Mouse (Mus musculus) frontal cortex, postnatal 14 days (tissue): ENCODE measurements around the gene Il1rl1.
A peak's percentile ranks its signal among the peaks of the same experiment; 100 is the strongest.

Source experiments
- DNase-seq, 2 experiments: peaks; one replicate each; pipeline ENCODE4 v3.0.0; 2022; ENCODE audit warnings: low spot score in 2 of 2

Gene Il1rl1

DNA sequence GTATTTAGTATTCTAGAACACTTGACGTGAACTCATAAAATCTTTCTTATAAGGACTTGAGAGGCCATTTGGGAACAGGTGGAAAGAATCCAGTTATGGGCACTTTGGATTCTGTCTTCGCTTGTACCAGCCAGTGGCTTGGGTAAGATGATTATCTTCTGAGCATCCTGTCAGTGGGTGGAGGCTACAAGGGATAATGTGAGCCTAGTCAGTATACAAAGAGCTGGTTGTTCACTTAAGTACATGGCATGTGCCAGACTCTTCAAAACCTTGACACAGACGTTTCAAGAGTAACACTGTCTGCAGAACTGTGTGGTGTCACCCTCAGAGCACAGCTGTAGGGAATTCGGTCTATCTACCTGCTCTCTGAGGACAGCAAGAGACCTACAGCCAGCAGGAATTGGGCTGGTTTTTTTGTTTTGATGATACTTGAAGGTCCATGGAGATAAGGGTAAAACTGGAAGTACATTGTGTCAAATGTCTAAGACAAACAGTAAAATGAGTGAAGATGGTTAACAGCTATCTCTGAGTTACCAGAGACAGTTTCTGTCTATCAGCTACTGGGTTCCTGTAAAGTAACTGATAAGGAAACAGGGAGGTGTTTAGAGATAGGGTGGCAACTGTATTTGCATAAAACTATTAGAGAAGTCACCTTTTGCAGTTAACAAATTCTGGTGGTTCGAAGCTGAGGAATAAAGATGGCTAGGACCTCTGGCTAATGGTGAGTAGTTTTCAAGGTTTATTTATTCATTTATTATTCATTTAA is at the start of gene Il1rl1:
Gene Il1rl1, plus strand, starts transcription at position 661 of the 766 bp plus-strand sequence.
- no peak for DNase-seq

DNA sequence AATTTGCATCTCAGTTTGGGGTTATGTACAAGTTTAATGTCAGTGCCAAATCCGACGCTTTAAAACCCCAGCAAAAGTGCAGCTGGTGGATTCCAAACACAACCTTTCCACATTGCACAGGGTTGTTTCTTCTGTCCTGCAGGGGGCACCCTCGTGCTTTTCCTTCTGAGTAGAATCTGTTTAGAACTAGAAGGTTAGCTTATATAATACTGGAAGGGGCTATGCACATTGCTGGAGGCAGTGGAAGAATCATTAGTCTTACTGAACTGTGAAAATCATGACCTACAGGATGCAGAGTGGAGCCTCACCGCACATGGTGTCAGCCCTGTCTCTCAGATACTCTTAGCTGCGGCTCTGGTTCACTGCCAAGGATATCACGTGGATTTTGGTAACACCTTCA is 49.3 kb upstream of the Il1rl1 start:
- DNase-seq = peak; percentile 26 to 64

- no peak for DNase-seq
These were observed 48.4 kb upstream of the Il1rl1 start for GRCm38 (mm10) chr1:40380990-40381389.

DNA sequence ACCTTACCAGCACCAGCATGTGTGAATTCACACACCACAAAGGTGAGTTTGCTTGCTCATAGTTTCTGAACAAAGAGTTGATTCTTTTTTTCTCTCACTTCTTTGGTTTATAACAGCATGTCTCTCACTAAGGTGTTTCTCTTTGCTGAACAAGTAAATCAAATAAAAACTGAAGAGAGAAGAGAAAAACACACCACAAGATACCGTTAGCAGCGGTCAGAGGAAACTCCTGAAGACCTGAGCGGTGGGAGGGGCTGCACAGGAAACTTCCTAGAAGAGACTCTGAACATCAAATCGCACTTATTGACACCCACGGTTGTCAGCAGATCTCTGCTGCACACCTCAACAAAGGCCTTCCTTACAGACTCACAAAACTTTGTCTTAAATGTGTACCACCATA is 46.5 kb upstream of the Il1rl1 start:
- DNase-seq = no peak

DNA sequence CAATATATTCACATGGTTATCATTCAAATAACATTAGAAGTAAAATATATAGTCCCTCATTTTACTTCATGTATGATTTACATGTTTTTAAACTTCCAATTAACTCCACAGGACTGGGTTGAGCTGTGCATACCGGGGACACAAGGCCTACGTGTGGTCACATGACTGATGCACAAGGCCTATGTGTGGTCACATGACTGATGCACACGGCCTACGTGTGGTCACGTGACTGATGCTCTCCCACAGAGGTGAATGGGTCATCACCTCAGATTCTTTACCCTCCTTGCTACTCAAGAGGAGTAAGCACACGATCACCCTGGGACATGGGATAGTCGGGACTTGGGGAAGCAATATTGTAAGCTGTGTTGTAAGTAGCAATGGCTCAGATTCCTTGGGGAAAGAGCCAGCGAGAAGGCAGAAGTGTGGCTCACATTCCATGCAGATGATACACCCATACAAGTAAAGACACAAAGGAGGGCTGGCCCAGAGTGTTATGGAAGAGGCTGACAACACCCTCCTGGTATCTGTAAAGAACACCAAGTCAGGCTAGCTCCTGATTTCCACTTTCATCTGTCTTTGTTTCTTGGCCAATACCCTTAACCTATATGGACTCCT is 44.3 kb upstream of the Il1rl1 start:
- no peak for DNase-seq

DNA sequence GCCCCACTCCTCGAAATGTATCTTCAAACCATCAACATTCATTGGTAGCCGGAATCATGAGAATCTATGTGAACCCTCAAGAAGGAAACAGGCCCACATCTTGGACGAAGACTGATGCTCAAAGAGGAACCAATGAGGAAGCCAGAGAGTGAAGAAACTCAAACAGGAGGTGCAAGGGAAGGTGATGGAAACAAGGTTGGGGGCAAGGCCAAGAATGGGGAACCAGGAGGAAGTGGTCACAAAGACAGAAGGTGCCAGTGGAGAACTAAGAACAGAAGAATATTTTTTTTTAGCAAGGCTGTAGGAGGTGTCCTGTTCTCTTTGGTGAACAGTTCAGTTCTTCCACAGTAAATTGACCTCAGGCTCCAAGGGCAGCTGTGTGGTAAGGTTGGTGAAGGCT is 38.0 kb upstream of the Il1rl1 start:
- no peak for DNase-seq

DNA sequence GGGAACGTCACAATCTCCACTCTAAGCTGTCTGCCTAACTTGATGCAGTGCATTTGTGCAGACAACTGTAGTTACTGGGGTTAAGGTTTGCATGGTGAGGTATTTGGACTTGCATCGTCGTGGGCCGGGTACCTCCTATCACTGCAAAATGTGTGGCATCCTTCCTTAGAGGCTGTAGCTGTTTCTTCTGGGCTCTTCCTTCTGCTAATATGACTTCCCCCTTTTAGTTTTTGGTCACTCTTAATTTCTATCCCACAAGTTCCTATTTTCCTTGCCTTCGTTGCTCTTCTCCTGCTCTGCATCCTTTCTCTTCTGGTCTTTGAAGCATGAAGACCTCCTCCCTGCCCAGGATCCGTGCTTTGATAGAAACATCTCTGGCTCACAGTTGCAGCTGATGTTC is 36.8 kb upstream of the Il1rl1 start:
- no peak for DNase-seq

GRCm38 (mm10) chr1:40393214-40393613 is 36.2 kb upstream of the Il1rl1 start:
- no peak for DNase-seq

- no peak for DNase-seq
These were observed 29.7 kb upstream of the Il1rl1 start for GRCm38 (mm10) chr1:40399639-40400038.

DNA sequence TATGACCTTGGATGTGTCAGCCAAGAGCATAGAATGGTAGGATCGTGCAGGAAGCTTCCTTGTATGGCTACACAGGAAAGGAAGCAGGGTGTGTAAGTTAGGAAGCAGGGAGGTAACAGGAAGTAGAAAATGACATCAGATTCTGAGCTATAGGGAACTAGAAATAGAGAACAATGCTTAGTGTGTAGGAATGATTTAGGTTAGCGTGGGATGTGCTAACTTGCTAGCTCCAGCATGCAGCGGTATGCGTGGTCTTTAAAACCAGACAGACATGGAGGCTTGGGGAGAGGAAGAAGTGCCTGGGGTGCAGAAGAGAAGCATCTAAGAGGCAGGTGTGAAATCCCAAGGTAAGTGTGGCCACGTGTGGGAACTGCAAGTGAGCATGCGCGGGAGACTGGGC is 24.7 kb upstream of the Il1rl1 start:
- no peak for DNase-seq

GRCm38 (mm10) chr1:40409882-40410281 is 19.5 kb upstream of the Il1rl1 start:
- no peak for DNase-seq

DNA sequence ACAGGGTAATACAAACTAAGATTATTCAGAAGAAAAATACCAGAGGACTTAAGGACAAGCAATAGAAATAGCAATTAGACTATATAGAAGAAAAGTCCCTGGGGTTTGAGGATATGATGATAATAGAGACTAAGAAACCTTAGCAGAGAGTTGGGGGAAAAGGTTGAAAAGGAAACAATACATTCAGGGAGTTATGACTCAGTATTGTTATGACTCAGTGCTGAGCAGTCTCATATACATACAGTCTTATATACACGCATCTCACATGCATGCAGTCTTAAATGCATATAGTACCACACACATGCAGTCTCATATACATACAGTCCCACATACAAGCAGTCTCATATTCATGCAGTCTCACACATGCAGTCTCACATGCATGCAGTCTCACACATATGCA is 16.3 kb upstream of the Il1rl1 start:
- no peak for DNase-seq

GRCm38 (mm10) chr1:40414276-40414675 is 15.1 kb upstream of the Il1rl1 start:
- no peak for DNase-seq

- no peak for DNase-seq
These were observed 14.3 kb upstream of the Il1rl1 start for GRCm38 (mm10) chr1:40414863-40415656.

DNA sequence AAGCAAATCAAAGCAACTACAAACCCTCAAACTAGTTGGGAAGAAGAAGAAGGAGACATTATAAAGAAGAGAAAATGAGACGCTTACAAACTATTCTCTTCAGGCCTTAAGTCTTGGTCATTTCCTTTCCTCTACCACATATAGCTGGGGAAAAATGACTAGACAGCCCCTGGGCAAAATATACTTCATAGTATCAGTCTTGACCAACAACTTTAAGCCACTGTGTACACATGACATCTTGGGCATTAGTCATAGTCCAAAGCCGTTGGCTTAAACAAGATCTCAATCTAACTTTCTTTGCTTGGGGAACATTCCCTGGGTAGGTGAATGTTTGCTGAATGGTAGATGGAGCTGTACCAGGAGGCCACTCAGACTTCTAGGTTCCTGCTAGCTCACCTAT is 12.3 kb upstream of the Il1rl1 start:
- DNase-seq = no peak

GRCm38 (mm10) chr1:40418512-40418911 is 10.9 kb upstream of the Il1rl1 start:
- no peak for DNase-seq

GRCm38 (mm10) chr1:40423892-40424291 is 5.5 kb upstream of the Il1rl1 start:
- no peak for DNase-seq

GRCm38 (mm10) chr1:40427270-40427669 is 2.1 kb upstream of the Il1rl1 start:
- no peak for DNase-seq

GRCm38 (mm10) chr1:40427901-40428300 is 1.5 kb upstream of the Il1rl1 start:
- no peak for DNase-seq

GRCm38 (mm10) chr1:40430143-40430834 is 919 bp downstream of the Il1rl1 start:
- DNase-seq = no peak

- no peak for DNase-seq
These were observed 2.8 kb downstream of the Il1rl1 start for GRCm38 (mm10) chr1:40432169-40432568.

DNA sequence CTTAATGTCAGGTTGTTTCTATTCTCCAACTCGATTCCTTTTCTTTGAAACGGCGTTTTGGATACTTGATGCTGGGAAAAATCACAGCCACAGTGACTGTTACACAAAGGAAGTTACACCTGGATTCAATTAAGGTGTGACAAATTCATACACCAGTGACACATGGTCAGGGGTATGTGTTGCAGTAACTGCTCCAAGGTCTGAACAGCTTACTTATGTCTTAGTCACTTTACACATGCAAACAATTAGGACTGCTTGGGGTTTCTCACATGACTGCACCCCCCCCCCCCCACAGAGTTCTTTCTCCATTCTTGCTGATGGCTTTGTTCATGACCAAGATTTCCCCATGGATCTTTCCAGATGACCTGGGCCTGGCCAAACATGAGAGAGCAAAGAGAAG is 6.6 kb downstream of the Il1rl1 start:
- no peak for DNase-seq
